Mouse (Mus musculus): ENCODE data around the gene Klhdc1. TPM values are rescaled to one million over a fixed set of nuclear protein-coding genes. Genes with fewer than 3 reads are reported as not detected.
A peak's percentile ranks its signal among the peaks of the same experiment; 100 is the strongest.

The Klhdc1 gene
- polyA plus RNA-seq, 1 experiment from 2014 or later, result 10.5 TPM

GRCm38 (mm10) chr12:69287535-69287934 is 46.6 kb downstream of the Klhdc1 start:
- H3K27me3 ChIP-seq, result no peaks in the 10 kb centered on the region

GRCm38 (mm10) chr12:69288699-69289098 is 47.7 kb downstream of the Klhdc1 start:
- Histone ChIP-seq H3K9me3 (no peaks in the 10 kb centered on the region), H3K9ac (replicated peaks) (no peak overlapping the region), H3K27ac (no peak overlapping the region), H3K36me3 (no peaks in the 10 kb centered on the region), H3K27me3 (no peaks in the 10 kb centered on the region), H3K4me1 (replicated peaks) (no peaks in the 10 kb centered on the region), H3K4me2 (replicated peaks) (no peak overlapping the region), H3K4me3 (replicated peaks) (no peak overlapping the region)
- ATAC-seq, result no peak
- WGBS, result 82% methylated on average over 9 of the region's 9 CpGs

More at GRCm38 (mm10) chr12:69287535-69287934, 46.6 kb downstream of the Klhdc1 start:
- WGBS, result 92% methylated on average over 8 of the region's 8 CpGs
- no peaks in the 10 kb centered on the region for H3K4me1 ChIP-seq (replicated peaks)
- H3K27ac ChIP-seq, result no peak overlapping the region
- H3K36me3 ChIP-seq, result no peaks in the 10 kb centered on the region
- no peak for ATAC-seq
- H3K4me3 ChIP-seq (replicated peaks), result no peak overlapping the region
- H3K4me2 ChIP-seq (replicated peaks), result no peak overlapping the region
- no peaks in the 10 kb centered on the region for H3K9me3 ChIP-seq
- no peak overlapping the region for H3K9ac ChIP-seq (replicated peaks)

GRCm38 (mm10) chr12:69292401-69292800 is 51.4 kb downstream of the Klhdc1 start:
- H3K36me3 ChIP-seq, result no peaks in the 10 kb centered on the region

GRCm38 (mm10) chr12:69293815-69294214 is 52.8 kb downstream of the Klhdc1 start:
- 60% methylated on average over 2 of the region's 2 CpGs for WGBS
- Histone ChIP-seq H3K36me3 (no peaks in the 10 kb centered on the region; the same call in 1 of the 2 replicates), H3K27me3 (no peaks in the 10 kb centered on the region), H3K4me3 (replicated peaks) (no peak overlapping the region), H3K27ac (no peak overlapping the region), H3K4me2 (replicated peaks) (no peak overlapping the region), H3K9ac (replicated peaks) (no peak overlapping the region), H3K9me3 (no peaks in the 10 kb centered on the region), H3K4me1 (replicated peaks) (peaks cover 17% of the 10 kb centered on the region)
- no peak for ATAC-seq

More at GRCm38 (mm10) chr12:69292401-69292800, 51.4 kb downstream of the Klhdc1 start:
- Histone ChIP-seq H3K9me3 (no peaks in the 10 kb centered on the region), H3K9ac (replicated peaks) (no peak overlapping the region), H3K4me1 (replicated peaks) (peaks cover 5% of the 10 kb centered on the region), H3K27me3 (no peaks in the 10 kb centered on the region), H3K4me3 (replicated peaks) (no peak overlapping the region), H3K4me2 (replicated peaks) (no peak overlapping the region), H3K27ac (no peak overlapping the region)
- no peak for ATAC-seq
- WGBS, result 94% methylated on average over 6 of the region's 6 CpGs

- no peak for ATAC-seq
- WGBS, result 72% methylated on average over 2 of the region's 2 CpGs
These were observed 54.0 kb downstream of the Klhdc1 start for GRCm38 (mm10) chr12:69294936-69295335.

GRCm38 (mm10) chr12:69295651-69296050 is 54.7 kb downstream of the Klhdc1 start:
- H3K4me1 ChIP-seq (replicated peaks), result peaks cover 29% of the 10 kb centered on the region
- peak overlapping the region; percentile 96 for H3K27ac ChIP-seq
- no peak for ATAC-seq
- H3K27me3 ChIP-seq, result no peaks in the 10 kb centered on the region
- H3K4me3 ChIP-seq (replicated peaks), result peak overlapping the region; percentile 83
- H3K4me2 ChIP-seq (replicated peaks), result peak overlapping the region; percentile 82
- 83% methylated on average over 4 of the region's 4 CpGs for WGBS
- peaks cover 9% of the 10 kb centered on the region; the same call in 1 of the 2 replicates for H3K36me3 ChIP-seq
- peak overlapping the region; percentile 98 for H3K9ac ChIP-seq (replicated peaks)
- H3K9me3 ChIP-seq, result no peaks in the 10 kb centered on the region

More at GRCm38 (mm10) chr12:69294936-69295335, 54.0 kb downstream of the Klhdc1 start:
- H3K27me3 ChIP-seq, result no peaks in the 10 kb centered on the region
- H3K36me3 ChIP-seq, result peaks cover 2% of the 10 kb centered on the region; the same call in 1 of the 2 replicates
- no peak overlapping the region for H3K4me3 ChIP-seq (replicated peaks)
- H3K9me3 ChIP-seq, result no peaks in the 10 kb centered on the region
- no peak overlapping the region for H3K9ac ChIP-seq (replicated peaks)
- H3K4me1 ChIP-seq (replicated peaks), result peaks cover 28% of the 10 kb centered on the region
- H3K4me2 ChIP-seq (replicated peaks), result no peak overlapping the region
- H3K27ac ChIP-seq, result no peak overlapping the region

- peak within 1 kb of the TSS; percentile 96 for H3K27ac ChIP-seq
- WGBS, result under 1% methylated on average over 76 of the region's 98 CpGs
- peak within 1 kb of the TSS; percentile 83 for H3K4me3 ChIP-seq (replicated peaks)
- H3K4me2 ChIP-seq (replicated peaks), result peak within 1 kb of the TSS; percentile 82
- peak; percentile 98 for ATAC-seq
- peaks cover 18% of the 10 kb centered on the region for H3K36me3 ChIP-seq
- peak within 1 kb of the TSS; percentile 98 for H3K9ac ChIP-seq (replicated peaks)
- no peaks in the 10 kb centered on the region for H3K27me3 ChIP-seq
- peaks cover 29% of the 10 kb centered on the region for H3K4me1 ChIP-seq (replicated peaks)
- no peaks in the 10 kb centered on the region for H3K9me3 ChIP-seq
These were observed 55.8 kb downstream of the Klhdc1 start, which contains the start of gene Klhdc2 for GRCm38 (mm10) chr12:69296511-69297410. Gene Klhdc2 (plus strand): TSS chr12:69296681.

GRCm38 (mm10) chr12:69297411-69298150 is 56.6 kb downstream of the Klhdc1 start:
- WGBS, result 19% methylated on average over 20 of the region's 20 CpGs
- peak overlapping the region; percentile 98 for H3K9ac ChIP-seq (replicated peaks)
- H3K27me3 ChIP-seq, result no peaks in the 10 kb centered on the region
- peaks cover 26% of the 10 kb centered on the region for H3K36me3 ChIP-seq
- H3K4me3 ChIP-seq (replicated peaks), result peak overlapping the region; percentile 83
- no peaks in the 10 kb centered on the region for H3K9me3 ChIP-seq
- ATAC-seq, result no peak
- H3K27ac ChIP-seq, result peak overlapping the region; percentile 96
- peak overlapping the region; percentile 82 for H3K4me2 ChIP-seq (replicated peaks)
- H3K4me1 ChIP-seq (replicated peaks), result peaks cover 29% of the 10 kb centered on the region

- WGBS, result 92% methylated on average over 4 of the region's 4 CpGs
- peak overlapping the region; percentile 83 for H3K4me3 ChIP-seq (replicated peaks)
- H3K27ac ChIP-seq, result no peak overlapping the region
- no peak overlapping the region for H3K9ac ChIP-seq (replicated peaks)
- peak overlapping the region; percentile 82 for H3K4me2 ChIP-seq (replicated peaks)
- peaks cover 32% of the 10 kb centered on the region for H3K36me3 ChIP-seq
- ATAC-seq, result no peak
- H3K27me3 ChIP-seq, result no peaks in the 10 kb centered on the region
- H3K4me1 ChIP-seq (replicated peaks), result peaks cover 29% of the 10 kb centered on the region
- no peaks in the 10 kb centered on the region for H3K9me3 ChIP-seq
These were observed 57.3 kb downstream of the Klhdc1 start for GRCm38 (mm10) chr12:69298281-69298680.

GRCm38 (mm10) chr12:69299231-69299630 is 58.3 kb downstream of the Klhdc1 start:
- 72% methylated on average over 12 of the region's 12 CpGs for WGBS
- ATAC-seq, result no peak
- peak overlapping the region; percentile 83; the same call in 1 of the 2 replicates for H3K4me3 ChIP-seq (replicated peaks)
- H3K27me3 ChIP-seq, result no peaks in the 10 kb centered on the region
- H3K9me3 ChIP-seq, result no peaks in the 10 kb centered on the region
- no peak overlapping the region for H3K27ac ChIP-seq
- H3K9ac ChIP-seq (replicated peaks), result no peak overlapping the region
- H3K4me1 ChIP-seq (replicated peaks), result peaks cover 29% of the 10 kb centered on the region
- H3K4me2 ChIP-seq (replicated peaks), result peak overlapping the region; percentile 82
- peaks cover 39% of the 10 kb centered on the region for H3K36me3 ChIP-seq

- peaks cover 44% of the 10 kb centered on the region for H3K36me3 ChIP-seq
- no peak overlapping the region for H3K27ac ChIP-seq
- no peaks in the 10 kb centered on the region for H3K27me3 ChIP-seq
- H3K4me2 ChIP-seq (replicated peaks), result no peak overlapping the region
- no peak for ATAC-seq
- no peak overlapping the region for H3K9ac ChIP-seq (replicated peaks)
- 86% methylated on average over 3 of the region's 3 CpGs for WGBS
- H3K4me1 ChIP-seq (replicated peaks), result peaks cover 29% of the 10 kb centered on the region
- H3K4me3 ChIP-seq (replicated peaks), result no peak overlapping the region
- no peaks in the 10 kb centered on the region for H3K9me3 ChIP-seq
These were observed 58.9 kb downstream of the Klhdc1 start for GRCm38 (mm10) chr12:69299831-69300230.

GRCm38 (mm10) chr12:69300391-69300790 is 59.4 kb downstream of the Klhdc1 start:
- WGBS, result 95% methylated on average over 2 of the region's 2 CpGs
- H3K9me3 ChIP-seq, result no peaks in the 10 kb centered on the region
- H3K27me3 ChIP-seq, result no peaks in the 10 kb centered on the region
- no peak for ATAC-seq
- H3K36me3 ChIP-seq, result peaks cover 49% of the 10 kb centered on the region
- H3K9ac ChIP-seq (replicated peaks), result no peak overlapping the region
- no peak overlapping the region for H3K4me3 ChIP-seq (replicated peaks)
- peaks cover 29% of the 10 kb centered on the region for H3K4me1 ChIP-seq (replicated peaks)
- no peak overlapping the region for H3K4me2 ChIP-seq (replicated peaks)
- H3K27ac ChIP-seq, result no peak overlapping the region

Measured in midbrain, embryonic 13.5 days (tissue).